Mouse (Mus musculus) liver, adult 2 months (tissue): ENCODE results near the gene Plrg1.

Experiments
- CTCF ChIP-seq: fragments of 200-500 bp; IDR thresholded peaks from 2 replicates; pipeline ENCODE4 v1.5.1; 2011; ENCODE audit warnings: low read depth, low read length, control low read depth
- POLR2A ChIP-seq: fragments of 200-500 bp; IDR thresholded peaks from 2 replicates; pipeline ENCODE4 v1.6.1; 2011; ENCODE audit warnings: low read length, control low read depth; ENCODE audit not compliant: insufficient read depth; ENCODE audit errors: extremely low read depth

DNA sequence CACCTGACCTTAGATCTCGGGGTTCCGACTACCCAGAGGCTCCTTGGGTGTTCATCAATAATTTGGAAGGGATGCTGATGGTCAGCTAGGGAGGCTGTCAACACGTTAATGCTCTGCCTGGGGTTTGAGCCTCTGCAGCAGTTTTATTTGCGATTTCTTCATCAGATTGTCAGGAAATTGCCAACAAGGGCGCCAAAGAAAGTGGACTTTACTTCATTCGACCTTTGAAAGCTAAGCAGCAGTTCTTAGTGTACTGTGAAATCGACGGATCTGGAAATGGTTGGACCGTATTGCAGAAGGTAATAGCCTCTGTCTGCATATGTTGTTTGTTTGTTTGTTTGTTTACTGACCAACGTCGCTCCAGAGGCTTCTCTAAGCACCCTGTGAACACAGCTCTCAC is 45.0 kb upstream of the Plrg1 start:
- TF ChIP-seq CTCF (no peak), POLR2A (peak; percentile 32; the same call in 1 of the 2 replicates)
